Mouse (Mus musculus) C2C12 (cell line): ENCODE data around the gene Qpctl. TPM values are rescaled to one million over a fixed set of nuclear protein-coding genes. Genes with fewer than 3 reads are reported as not detected.

ENCODE experiments used
- H3K27me3 ChIP-seq: one replicate; pipeline ENCODE4 v1.6.1; 2011; ENCODE audit not compliant: control insufficient read depth, insufficient read depth, insufficient read length
- H3K36me3 ChIP-seq: one replicate; pipeline ENCODE4 v1.6.1; 2011; ENCODE audit not compliant: control insufficient read depth, insufficient read depth
- H3K4me3 ChIP-seq: one replicate; pipeline ENCODE4 v1.5.1; 2011; ENCODE audit warnings: mild to moderate bottlenecking, control low read depth; ENCODE audit not compliant: poor library complexity, insufficient read depth, severe bottlenecking
- H3K79me2 ChIP-seq: one replicate; pipeline ENCODE4 v1.6.1; 2011; ENCODE audit not compliant: control insufficient read depth, insufficient read depth
- H3K79me3 ChIP-seq: one replicate; pipeline ENCODE4 v1.6.1; 2011; ENCODE audit warnings: low read depth, control low read depth
- H3ac ChIP-seq: one replicate; pipeline ENCODE3; 2011; ENCODE audit warnings: low read depth; ENCODE audit not compliant: control insufficient read depth, insufficient read length
- CEBPB ChIP-seq: IDR thresholded peaks from one replicate; pipeline ENCODE4 v1.6.1; 2011; ENCODE audit warnings: low read depth, mild to moderate bottlenecking, control low read depth, moderate library complexity
- CTCF ChIP-seq: IDR thresholded peaks from one replicate; pipeline ENCODE4 v1.5.1; 2011; ENCODE audit not compliant: control insufficient read depth, insufficient read depth, insufficient read length
- FOSL1 ChIP-seq: IDR thresholded peaks from one replicate; pipeline ENCODE4 v1.8.0; 2011; ENCODE audit warnings: mild to moderate bottlenecking, low read length; ENCODE audit not compliant: poor library complexity, insufficient read depth, severe bottlenecking
- MAX ChIP-seq: IDR thresholded peaks from one replicate; pipeline ENCODE4 v1.6.1; 2011; ENCODE audit warnings: mild to moderate bottlenecking, control low read depth
- MYOD1 ChIP-seq: IDR thresholded peaks from one replicate; pipeline ENCODE4 v1.6.1; 2011; ENCODE audit warnings: low read depth; ENCODE audit not compliant: control insufficient read depth, insufficient read length
- MYOG ChIP-seq: IDR thresholded peaks from one replicate; pipeline ENCODE4 v1.6.1; 2011; ENCODE audit not compliant: control insufficient read depth, insufficient read length; ENCODE audit errors: extremely low read depth
- USF1 ChIP-seq: IDR thresholded peaks from one replicate; pipeline ENCODE4 v1.6.1; 2011; ENCODE audit warnings: low read depth, mild to moderate bottlenecking, control low read depth, moderate library complexity
- microRNA-seq: library from miRNA; unstranded; fragments of <30 nt; microRNA quantifications from one replicate; pipeline ENCODE4, GENCODE M21; 2019; ENCODE audit warnings: borderline microRNAs expressed
- polyA plus RNA-seq: library from polyadenylated mRNA; unstranded; fragments of >200 nt; fragmentation: generic; extraction: Trizol; gene quantifications from one replicate; pipeline ENCODE4 v1.2.1, GENCODE M21; 2012; ENCODE audit warnings: missing spikeins

The Qpctl gene
- polyA plus RNA-seq, 1 experiment, result 12.3 TPM

- Histone ChIP-seq H3ac (peak within 1 kb of the TSS; percentile 80), H3K27me3 (no peaks in the 10 kb centered on the region), H3K79me2 (no peaks in the 10 kb centered on the region), H3K36me3 (peaks cover 21% of the 10 kb centered on the region), H3K4me3 (peak within 1 kb of the TSS; percentile 29), H3K79me3 (no peaks in the 10 kb centered on the region)
- TF ChIP-seq FOSL1, result no peak
- TF ChIP-seq USF1, result no peak
Observed at GRCm38 (mm10) chr7:19094471-19094825, 54.6 kb downstream of the Qpctl start, which contains the start of gene Six5. Gene Six5, plus strand, starts transcription at chr7:19094594.

DNA sequence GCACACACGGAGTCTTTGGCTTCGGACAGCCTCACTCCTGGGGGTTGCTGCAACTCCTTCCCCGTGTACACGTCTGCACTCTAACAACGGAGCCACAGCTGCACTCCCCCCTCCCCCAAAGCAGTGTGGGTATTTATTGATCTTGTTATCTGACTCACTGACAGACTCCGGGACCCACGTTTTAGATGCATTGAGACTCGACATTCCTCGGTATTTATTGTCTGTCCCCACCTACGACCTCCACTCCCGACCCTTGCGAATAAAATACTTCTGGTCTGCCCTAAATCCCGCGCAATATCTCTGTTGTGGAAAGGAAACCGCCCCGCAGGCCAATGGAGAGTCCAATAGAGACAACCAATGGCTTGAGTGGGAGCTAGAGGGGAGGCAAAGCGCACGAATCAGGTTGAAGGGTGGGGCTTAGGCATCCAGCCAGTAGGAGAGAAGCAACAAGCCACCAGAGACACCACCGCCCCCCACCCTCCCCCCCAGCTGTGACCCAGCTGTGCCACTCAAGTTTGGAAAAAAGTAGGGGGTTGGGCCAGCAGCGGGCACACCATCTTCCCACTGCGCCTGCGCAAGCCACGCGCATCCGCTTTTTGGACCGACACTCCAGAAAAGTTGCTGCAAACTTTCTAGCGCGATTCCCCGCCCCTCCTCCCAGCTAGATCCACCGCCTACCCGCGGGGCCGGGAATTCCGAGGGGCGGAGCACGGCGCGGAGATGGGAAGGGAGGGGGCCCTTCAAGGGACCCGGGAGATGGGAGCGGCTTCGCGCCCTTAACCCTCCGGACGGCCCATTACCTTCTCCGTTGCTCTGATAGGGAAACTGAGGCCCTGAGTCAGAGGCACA, 55.3 kb downstream of the Qpctl start:
- no peaks in the 10 kb centered on the region for H3K79me3 ChIP-seq
- no peaks in the 10 kb centered on the region for H3K27me3 ChIP-seq
- TF ChIP-seq MYOG (no peak), FOSL1 (no peak), CEBPB (no peak), USF1 (no peak)
- no peaks in the 10 kb centered on the region for H3K79me2 ChIP-seq
- peak overlapping the region; percentile 29 for H3K4me3 ChIP-seq
- H3K36me3 ChIP-seq, result peaks cover 28% of the 10 kb centered on the region
- peak overlapping the region; percentile 53 for H3ac ChIP-seq

DNA sequence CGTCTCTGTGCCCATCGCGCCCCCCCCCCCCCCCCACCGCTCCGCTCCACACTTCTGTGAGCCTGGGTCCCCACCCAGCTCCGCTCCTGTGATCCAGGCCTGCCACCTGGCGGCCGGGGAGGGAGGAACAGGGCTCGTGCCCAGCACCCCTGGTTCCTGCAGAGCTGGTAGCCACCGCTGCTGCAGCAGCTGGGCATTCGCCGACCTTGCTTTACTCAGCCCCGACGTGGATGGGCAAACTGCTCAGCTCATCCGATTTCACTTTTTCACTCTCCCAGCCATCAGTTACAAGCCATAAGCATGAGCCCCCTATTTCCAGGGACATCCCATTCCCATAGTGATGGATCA, 55.9 kb downstream of the Qpctl start:
- Histone ChIP-seq H3ac (no peak overlapping the region), H3K36me3 (peaks cover 33% of the 10 kb centered on the region), H3K4me3 (no peak overlapping the region), H3K27me3 (no peaks in the 10 kb centered on the region), H3K79me2 (no peaks in the 10 kb centered on the region), H3K79me3 (no peaks in the 10 kb centered on the region)
- TF ChIP-seq CTCF (peak; percentile 92), FOSL1 (no peak), USF1 (no peak)

DNA sequence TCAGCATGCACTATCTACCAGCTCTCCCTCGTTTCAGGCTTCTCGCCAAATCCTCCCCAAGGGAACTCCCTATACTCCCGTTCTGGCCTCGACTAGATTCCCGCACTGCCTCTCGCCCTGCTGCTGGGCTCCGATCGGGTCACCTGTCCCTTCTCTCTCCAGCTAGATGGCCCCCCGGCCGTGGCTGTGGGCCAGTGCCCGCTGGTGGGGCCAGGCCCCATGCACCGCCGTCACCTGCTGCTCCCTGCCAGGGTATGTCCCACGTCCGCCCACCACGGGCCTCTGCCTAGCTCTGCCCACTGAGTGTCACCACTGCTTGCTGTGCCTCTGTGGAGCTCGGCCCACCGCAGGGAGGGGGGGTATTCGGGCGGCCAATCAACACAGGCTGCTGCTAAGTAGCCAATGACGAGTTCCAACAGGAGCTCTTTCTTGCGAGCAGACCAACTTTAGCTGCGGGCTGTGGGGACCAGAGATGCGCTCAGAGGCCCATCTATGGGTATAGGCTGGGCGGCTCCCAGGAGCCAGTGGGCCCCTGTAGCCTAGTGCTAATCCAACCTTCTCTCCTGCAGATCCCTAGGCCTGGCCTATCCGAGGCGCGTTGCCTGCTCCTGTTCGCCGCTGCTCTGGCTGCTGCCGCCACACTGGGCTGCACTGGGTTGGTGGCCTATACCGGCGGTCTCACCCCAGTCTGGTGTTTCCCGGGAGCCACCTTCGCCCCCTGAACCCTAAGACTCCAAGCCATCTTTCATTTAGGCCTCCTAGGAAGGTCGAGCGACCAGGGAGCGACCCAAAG, 56.5 kb downstream of the Qpctl start:
- Histone ChIP-seq H3K4me3 (no peak overlapping the region), H3K36me3 (peaks cover 38% of the 10 kb centered on the region)

GRCm38 (mm10) chr7:19091913-19092312, 57.2 kb downstream of the Qpctl start:
- H3K79me2 ChIP-seq, result no peaks in the 10 kb centered on the region
- H3ac ChIP-seq, result no peak overlapping the region
- no peak overlapping the region for H3K4me3 ChIP-seq
- no peak for TF ChIP-seq MYOG
- no peak for TF ChIP-seq CTCF
- TF ChIP-seq FOSL1, result no peak
- no peak for TF ChIP-seq MYOD1
- TF ChIP-seq MAX, result no peak
- no peak for TF ChIP-seq CEBPB
- no peak for TF ChIP-seq USF1
- no peaks in the 10 kb centered on the region for H3K79me3 ChIP-seq
- no peaks in the 10 kb centered on the region for H3K27me3 ChIP-seq
- peaks cover 45% of the 10 kb centered on the region for H3K36me3 ChIP-seq

More for the DNA sequence above, 56.5 kb downstream of the Qpctl start:
- TF ChIP-seq MYOG (no peak), CEBPB (no peak), MAX (no peak), CTCF (no peak), FOSL1 (no peak), USF1 (no peak), MYOD1 (no peak)
- Histone ChIP-seq H3K79me2 (no peaks in the 10 kb centered on the region), H3K27me3 (no peaks in the 10 kb centered on the region), H3ac (no peak overlapping the region), H3K79me3 (no peaks in the 10 kb centered on the region)

Small RNA genes within 50 kb of the gene (microRNA-seq; reads per million reads assigned to microRNA genes)
- 76.5 reads per million, percentile 72 among the genes with 10 or more reads in this experiment for gene Mir330

Other genes with a start within 250 kb of the Qpctl start
- 10.8 TPM for gene Ccdc61, start 238.9 kb downstream of the Qpctl start, polyA plus RNA-seq
- gene Nova2, start 223.4 kb downstream of the Qpctl start, polyA plus RNA-seq, result 0.05 TPM
- not detected for gene Nanos2, start 161.9 kb downstream of the Qpctl start, polyA plus RNA-seq
- 17.8 TPM for gene Mypop, start 158.0 kb downstream of the Qpctl start, polyA plus RNA-seq
- gene Irf2bp1, start 145.2 kb downstream of the Qpctl start, polyA plus RNA-seq, result 39.4 TPM
- gene Foxa3, start 125.8 kb downstream of the Qpctl start, polyA plus RNA-seq, result 0.07 TPM
- gene Sympk, start 124.9 kb downstream of the Qpctl start, polyA plus RNA-seq, result 84.8 TPM
- gene Rsph6a, start 94.6 kb downstream of the Qpctl start, polyA plus RNA-seq, result 0.09 TPM
- gene Dmwd, start 73.1 kb downstream of the Qpctl start, polyA plus RNA-seq, result 83.1 TPM
- gene Dmpk, start 65.4 kb downstream of the Qpctl start, polyA plus RNA-seq, result 120 TPM
- gene Six5, start 54.7 kb downstream of the Qpctl start, polyA plus RNA-seq, result 1.6 TPM
- gene Gm4969, start 30.9 kb downstream of the Qpctl start, polyA plus RNA-seq, result not detected
- 7.4 TPM for gene Fbxo46, start 29.4 kb downstream of the Qpctl start, polyA plus RNA-seq
- 255 TPM for gene Snrpd2, start 431 bp upstream of the Qpctl start, polyA plus RNA-seq
- gene Gipr, start 16.8 kb upstream of the Qpctl start, polyA plus RNA-seq, result 0.43 TPM
- gene Eml2, start 27.1 kb upstream of the Qpctl start, polyA plus RNA-seq, result 16.4 TPM
- gene Gpr4, start 63.2 kb upstream of the Qpctl start, polyA plus RNA-seq, result 0.05 TPM
- 27.5 TPM for gene Opa3, start 79.0 kb upstream of the Qpctl start, polyA plus RNA-seq
- gene Vasp, start 122.5 kb upstream of the Qpctl start, polyA plus RNA-seq, result 145 TPM
- 0.05 TPM for gene Ppm1n, start 130.8 kb upstream of the Qpctl start, polyA plus RNA-seq
- gene Rtn2, start 133.3 kb upstream of the Qpctl start, polyA plus RNA-seq, result 107 TPM
- gene Fosb, start 160.8 kb upstream of the Qpctl start, polyA plus RNA-seq, result 1.4 TPM
- 151 TPM for gene Ercc1, start 195.5 kb upstream of the Qpctl start, polyA plus RNA-seq
- 25.6 TPM for gene Cd3eap, start 210.2 kb upstream of the Qpctl start, polyA plus RNA-seq
- 21.5 TPM for gene Ppp1r13l, start 210.5 kb upstream of the Qpctl start, polyA plus RNA-seq
- gene Ercc2, start 232.7 kb upstream of the Qpctl start, polyA plus RNA-seq, result 9.7 TPM